Mouse (Mus musculus): ENCODE measurements around the gene Lrrc46.

Lrrc46 gene
- long read RNA-seq, experiment 1 = 0 reads
- long read RNA-seq, experiment 2 = 0 reads

DNA sequence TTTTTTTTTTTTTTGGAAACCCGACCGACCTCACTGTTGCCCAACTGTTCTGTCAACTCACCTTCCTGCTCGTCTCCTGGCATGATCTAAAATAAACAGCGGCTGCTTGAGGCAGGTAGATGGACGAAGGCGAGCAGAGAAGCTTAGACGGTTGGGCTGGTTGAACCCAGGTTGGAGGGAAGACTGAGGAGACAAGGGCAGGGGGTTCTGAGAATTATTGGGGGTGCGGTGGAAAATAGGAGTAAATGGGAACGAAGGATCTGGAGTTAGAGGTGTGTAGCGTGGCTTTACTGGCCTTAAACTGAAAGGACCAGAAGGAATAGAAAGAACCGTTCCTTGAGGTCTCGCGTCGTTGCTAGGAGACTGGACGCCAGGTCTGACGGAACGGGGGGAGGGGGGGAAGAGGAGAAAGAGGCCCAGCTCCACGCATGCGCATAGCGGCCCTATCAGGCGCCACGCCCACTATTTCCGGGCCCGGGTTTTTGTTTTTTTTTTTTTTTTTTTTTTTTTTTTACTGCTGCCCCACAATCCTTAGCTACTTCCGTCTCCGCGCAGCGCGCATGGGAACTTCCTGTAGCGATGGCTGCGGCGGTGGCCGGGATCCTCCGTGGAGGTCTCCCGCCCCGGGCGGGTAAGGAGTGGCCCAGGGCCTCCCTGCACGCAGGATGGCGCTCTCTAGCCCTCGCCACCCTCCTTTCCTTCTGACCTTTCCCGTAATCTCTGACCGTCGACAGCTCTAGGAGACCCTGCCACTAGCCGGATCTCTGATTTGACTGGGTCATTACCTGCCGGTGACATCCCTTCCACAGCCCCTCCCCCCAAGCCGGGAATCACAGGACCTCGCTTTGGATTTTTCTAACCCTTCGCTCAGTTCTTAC, at the start of gene Lrrc46, which contains the start of gene Mrpl10:
Gene Lrrc46 (minus strand): TSS at position 386 of the 878 bp plus-strand sequence.
Gene Mrpl10 (plus strand): TSS at position 539 of the 878 bp plus-strand sequence.
- intact Hi-C loops (cut with DNase I) = no loop called here

DNA sequence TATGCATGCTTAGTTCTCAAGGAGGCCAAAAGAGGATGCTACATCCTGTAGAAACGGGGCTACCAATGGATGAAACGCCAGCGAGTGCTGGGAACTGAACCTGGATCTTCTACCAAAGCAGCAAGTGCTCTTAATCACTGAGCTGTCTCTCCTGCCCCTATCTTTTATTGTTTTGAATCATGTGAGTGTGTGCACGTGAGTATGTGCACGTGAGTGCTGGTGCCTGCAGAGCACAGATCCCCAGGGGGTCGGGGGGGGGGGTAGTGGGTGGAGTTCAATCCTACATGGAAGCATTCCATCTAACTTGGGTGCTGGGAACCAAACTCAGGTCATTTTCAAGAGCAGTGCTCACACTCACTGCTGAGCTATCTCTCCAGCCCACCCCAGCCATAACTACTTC, 45.2 kb upstream of the Lrrc46 start:
- intact Hi-C loops (cut with DNase I) = no loop called here

DNA sequence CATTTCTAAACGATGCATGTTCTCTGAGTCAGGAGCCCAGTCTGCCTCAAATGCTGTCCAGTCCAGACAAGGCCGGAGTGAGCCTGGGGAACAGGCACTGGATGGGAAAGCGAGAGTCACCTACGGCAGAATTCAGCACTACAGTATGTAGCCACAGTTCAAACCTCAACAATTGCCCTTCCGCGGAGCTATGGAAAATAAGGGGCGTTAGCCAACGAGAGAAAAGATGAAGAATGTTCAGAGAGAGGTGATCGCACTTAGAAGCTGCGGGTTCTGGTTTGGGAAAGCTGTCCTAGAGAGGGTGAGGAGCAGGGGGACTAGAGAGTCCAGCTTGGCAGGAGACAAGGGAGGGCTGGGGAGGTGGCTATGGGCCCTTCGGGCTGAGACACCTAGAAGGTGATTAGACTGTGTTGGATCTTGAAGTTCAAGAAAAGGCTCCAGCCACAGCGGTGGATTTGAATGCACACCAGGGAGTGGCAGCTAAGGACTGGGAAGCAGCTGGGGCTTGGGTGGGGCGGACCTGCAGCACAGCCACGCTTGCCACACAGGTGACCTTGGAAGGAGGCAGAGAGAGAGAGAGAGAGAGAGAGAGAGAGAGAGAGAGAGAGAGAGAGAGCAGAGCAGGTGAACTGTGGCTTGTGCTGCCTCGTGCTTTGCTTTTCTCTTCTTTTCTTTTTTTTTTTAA, 43.8 kb upstream of the Lrrc46 start:
- intact Hi-C loops (cut with DNase I) = no loop called here

DNA sequence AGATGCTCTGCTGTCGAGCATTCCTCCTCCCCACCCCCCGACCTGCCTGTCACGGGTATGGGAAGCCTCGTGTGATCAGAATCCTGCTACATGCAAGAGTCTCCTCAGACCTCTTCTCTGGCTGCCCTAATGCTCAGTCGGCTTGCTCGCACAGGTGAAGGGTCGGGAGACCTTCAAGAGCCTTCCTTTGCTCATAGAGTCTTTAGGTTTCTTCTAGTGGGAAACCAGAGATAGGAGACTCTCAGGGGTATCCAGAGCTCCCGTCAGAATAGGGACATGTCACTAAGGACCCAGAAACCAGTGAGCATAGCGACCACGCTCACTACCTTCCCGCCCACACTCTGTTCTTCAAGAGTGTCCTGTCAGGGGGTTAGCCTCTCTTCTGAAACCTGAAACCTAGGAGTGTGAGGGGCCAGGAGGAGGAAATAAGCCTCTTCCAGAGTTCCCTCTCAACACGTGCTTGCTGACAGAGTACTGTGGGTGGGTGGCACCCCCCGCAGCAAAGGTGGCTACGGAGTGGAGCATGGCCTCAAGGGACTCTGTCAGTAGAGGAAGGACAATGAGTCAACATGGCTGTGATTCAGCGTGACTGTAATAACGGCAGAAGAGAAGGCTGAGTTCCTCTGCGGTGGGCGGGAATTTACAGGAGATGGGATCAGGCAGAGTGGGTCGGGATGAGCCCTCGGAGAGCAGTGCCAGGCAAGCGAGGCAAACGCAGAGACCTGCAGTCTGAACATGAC, 42.4 kb upstream of the Lrrc46 start:
- intact Hi-C loops (cut with DNase I) = no loop called here

DNA sequence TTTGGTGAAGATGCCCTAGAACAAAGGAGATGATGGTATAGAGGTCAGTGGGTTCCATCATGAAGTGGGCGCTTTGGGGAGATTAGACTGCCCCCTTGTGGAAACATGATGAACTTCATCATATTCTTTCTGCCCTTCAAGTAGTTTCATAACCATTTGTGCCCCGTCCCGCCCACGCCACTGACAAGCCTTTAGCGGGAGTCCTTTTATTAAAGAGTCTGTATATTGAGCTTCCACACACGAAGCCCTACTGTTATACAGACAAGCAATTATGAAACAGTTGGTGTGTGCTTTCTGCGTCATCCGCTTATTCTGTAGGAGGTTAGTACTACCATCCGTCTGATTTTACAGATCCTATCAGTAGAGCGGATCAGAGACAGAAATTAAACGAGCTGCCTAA, 41.8 kb upstream of the Lrrc46 start:
- intact Hi-C loops (cut with DNase I) = no loop called here

DNA sequence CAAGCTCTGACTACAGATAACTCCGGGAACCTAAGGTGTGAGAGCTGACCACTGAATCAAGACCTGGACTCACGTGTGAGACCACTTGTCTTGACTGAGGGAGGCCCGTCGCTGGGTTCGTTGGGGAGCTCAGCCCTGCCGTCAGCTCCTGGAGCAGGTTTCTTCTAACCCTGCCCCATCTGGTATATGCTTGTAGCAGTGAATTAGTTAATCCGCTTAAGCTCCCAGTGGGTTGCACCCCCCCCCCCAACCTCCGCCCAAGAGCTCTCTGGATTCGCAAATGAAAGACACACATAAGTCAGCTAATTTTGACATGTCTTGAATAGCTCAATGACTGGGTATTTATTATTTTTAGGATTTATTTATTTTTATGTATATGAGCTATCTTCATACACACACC, 39.1 kb upstream of the Lrrc46 start:
- intact Hi-C loops (cut with DNase I) = no loop called here

DNA sequence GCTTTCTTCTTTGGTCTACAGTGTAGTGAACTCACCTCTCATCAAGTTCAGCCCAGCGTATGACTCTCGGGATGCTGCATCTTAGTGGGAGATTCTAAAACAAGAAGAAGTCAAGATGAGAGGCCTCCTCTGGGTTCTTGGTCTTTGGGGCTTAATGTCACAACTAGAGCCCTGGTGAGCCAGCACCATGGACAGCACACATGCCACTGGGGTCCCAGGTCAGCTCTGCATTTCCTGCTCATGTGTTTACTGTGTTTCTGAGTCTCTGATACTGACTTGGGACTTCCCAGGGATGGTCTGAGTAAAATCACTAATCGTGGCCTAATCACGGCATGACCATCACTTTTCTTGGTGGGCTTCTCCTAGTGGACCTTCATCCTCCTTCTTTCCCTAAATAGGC, 37.5 kb upstream of the Lrrc46 start:
- intact Hi-C loops (cut with DNase I) = no loop called here

DNA sequence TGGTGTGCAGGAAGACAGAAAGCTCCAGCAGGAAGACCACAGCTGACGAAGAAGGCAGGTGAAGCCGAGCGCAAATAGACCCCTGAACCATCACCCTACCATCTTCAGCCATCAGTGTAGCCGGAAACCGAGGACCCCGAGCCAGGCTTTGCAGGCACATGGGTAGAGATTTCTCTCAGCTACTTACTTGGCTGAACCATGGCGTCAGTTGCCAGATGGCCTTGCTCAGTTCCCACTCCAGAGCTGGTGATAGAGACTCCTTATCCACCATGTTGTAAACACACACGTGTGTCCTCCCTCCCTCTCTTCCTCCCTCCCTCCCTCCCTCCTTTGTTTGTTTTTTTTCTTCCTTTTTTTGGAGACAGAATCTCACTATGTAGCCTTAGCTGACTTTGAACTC, 33.0 kb upstream of the Lrrc46 start:
- intact Hi-C loops (cut with DNase I) = no loop called here

DNA sequence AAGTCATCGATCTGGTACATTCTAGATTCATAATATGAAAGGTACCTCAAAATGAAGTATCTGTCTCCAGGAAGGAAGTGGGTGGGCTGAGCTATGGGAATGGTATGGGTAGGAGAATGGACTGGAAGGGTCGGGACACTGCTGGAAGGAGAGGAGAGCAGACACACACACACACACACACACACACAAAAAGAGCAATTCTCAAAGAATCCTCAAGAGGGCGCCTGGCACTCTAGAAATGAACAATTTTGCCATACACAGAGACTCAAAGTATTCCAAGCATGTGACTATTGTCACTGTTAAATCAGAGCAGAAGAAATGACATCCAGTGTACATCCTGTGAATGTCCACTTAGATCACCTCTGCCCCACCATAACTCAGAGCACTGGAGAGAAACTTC, 31.3 kb upstream of the Lrrc46 start:
- intact Hi-C loops (cut with DNase I) = no loop called here

DNA sequence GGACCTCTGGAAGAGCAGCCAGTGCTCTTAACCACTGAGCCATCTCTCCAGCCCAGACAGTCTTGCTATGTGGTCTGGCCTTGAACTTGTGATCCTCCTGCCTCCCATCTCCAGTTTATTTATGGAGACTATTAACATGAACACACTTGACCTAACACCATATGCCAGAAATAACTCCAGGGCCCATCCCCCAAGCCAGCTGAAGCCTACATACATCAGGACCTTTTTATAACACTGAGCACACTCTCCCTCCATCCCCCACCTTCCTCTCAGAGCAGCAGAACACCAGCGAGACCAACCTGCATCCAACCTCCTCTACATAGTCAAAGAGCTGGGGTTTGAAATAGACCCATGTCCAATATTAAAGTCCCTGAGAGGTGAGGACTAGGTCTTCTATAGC, 29.9 kb upstream of the Lrrc46 start:
- intact Hi-C loops (cut with DNase I) = no loop called here

DNA sequence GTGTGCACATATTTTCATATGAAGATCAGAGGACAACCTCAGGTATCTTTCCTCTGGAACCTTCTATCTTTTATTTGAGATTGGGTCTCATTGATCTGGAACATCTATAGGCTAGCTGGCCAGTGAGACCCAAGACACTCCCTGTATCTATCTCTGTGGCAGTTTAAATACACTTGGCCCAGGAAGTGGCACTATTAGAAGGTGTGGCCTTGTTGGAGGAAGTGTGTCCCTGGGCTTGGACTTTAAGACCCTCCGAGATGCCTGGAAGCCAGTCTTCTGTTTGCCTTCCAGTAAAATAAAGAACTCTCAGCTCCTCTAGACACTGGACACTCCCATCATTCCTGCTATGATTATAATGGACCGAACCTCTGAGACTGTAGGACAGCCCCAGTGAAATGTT, 28.6 kb upstream of the Lrrc46 start:
- intact Hi-C loops (cut with DNase I) = no loop called here

DNA sequence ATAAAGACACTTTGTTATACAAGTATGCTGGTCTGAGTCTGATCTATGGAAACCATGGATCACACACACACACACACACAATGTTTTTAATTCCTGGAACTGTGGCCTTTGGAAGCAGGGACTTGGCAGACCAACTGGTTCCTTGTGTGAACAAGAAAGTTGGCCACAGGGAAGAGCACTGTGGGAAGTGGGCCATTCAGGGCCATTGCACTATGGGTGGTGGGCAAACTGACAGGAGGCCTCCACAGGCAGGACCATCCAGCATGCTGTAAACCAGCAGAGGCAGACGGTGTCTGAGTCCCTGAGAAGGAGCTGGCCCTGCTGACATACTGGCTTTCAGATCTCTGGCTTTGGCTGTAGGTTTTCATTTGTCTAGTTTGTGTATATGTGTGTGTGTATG, 28.1 kb upstream of the Lrrc46 start:
- intact Hi-C loops (cut with DNase I) = no loop called here

DNA sequence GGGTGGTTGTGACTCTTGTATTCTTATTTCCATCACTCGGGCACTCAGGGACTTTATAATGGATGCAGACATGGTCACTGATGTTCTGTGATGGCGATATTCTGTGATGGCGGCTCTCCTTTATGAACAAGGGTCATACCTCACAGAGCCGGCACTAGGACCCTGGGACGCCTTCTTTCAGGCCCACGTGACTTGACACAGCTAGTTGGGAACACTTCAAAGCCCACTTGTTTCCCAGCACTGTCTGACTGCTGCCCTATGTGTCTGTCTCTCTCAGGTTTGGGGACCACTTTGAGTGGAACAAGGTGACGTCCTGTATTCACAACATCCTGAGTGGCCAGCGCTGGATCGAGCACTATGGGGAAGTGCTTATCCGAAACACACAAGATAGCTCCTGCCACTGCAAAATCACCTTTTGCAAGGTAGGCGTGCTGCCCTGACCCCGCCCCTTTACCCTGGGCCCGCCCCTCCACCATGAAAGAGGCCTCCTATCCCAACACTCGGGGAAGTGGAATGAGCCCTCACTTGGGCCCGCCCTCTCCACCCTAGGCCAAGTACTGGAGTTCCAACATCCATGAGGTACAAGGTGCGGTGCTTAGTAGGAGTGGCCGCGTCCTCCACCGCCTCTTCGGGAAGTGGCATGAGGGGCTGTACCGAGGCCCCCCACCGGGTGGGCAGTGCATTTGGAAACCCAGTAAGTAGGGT, 25.6 kb upstream of the Lrrc46 start:
- intact Hi-C loops (cut with DNase I) = no loop called here

DNA sequence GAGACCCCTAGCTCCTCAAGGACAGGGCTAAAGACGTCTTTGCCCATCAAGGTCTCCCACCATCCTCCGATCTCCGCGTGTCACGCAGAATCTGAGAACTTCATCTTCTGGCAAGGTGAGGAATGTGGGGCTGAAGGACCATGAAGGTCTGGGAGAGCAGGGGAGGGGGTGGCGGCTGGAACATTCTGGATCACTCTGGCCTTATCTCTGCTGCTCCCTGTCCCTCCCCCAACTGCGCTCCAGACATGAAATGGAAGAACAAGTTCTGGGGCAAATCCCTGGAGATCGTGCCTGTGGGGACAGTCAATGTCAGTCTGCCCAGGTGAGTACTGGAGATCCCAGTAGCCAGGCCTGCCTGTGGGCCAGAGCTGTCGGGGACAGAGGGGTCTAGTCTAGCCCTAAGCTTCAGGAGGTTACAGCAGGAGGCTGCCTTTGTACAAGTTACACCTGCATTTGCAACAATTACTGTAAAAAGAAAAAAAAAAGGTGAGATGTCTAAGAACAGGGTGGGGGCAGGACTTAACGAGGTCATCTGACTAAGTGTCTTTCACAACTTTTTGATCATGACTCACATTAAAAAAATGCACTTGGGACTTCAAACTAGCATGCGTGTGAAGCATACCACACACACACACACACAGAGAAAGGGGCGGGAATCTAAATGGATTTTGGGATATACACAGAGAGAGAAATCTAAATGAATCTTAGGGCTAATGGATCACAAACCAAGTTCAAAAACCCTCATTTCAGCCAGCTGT, 24.5 kb upstream of the Lrrc46 start:
- intact Hi-C loops (cut with DNase I) = no loop called here

DNA sequence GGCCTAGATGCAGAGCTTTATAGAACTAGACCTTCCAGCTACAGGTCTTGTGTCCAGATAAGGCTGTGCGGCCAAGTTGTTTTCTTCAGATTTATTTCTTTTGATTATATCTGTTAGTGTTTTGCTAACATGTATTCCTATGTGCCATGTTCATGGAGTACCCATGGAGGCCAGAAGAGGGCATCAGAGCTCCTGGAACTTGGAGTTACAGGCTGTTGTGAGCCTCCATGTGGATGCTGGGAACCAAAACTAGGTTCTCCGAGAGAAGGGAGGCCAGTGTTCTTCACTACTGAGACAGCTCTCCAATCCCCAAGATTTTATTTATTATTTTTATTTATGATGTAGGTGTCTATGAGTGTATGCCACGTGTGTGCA, 22.7 kb upstream of the Lrrc46 start:
- intact Hi-C loops (cut with DNase I) = no loop called here

DNA sequence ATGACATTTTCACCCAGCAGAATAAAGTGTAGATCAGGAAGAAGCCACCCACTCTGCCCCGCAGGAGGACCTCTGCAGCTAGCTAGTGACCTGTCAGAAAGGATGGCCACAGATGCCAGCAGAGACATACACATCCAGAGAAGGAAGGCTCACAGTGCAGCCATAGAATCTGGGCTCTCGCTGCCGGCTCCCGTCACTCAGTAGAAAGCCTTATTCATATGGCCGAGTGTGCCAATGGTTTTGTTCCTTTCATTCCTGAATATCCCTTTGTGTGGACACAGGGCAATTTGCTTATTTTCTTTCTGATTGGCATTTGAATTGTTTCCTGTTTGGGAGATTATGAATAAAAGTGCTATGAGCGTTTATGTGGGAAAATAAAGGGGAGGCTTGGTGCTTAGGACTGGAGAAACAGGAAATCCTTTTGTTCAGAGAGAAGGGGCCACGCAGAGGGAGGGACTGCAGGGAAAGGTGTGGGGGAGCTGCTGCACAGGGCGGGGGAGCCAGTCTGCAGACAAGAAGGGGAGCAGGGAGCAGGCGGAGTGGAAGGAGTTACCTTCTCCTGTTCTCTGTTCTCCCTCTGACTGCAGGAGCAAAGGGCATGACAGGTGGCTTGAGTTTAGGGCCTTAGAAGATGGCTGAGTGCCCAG, 22.2 kb upstream of the Lrrc46 start:
- intact Hi-C loops (cut with DNase I) = no loop called here

DNA sequence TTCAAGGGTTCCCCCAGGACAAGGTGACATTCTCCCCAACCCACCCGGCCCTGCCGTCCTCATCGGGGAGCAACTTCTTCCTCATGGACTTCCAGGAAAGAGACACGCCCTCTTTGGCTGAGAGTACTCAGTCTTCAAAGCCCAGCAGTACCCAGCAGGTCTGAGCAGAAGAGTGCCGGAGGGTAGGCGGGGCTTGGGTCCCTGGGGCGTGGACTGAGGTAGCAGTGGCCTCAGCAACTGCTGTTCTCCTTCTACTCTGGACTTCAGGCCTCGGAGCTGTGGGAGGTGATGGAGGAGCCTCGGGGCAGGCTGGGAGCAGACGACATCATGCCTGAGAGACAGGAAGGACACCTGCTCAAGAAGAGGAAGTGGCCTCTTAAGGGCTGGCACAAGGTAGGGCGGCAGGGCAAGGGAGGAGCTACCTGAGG, 11.0 kb upstream of the Lrrc46 start:
- intact Hi-C loops (cut with DNase I) = no loop called here

DNA sequence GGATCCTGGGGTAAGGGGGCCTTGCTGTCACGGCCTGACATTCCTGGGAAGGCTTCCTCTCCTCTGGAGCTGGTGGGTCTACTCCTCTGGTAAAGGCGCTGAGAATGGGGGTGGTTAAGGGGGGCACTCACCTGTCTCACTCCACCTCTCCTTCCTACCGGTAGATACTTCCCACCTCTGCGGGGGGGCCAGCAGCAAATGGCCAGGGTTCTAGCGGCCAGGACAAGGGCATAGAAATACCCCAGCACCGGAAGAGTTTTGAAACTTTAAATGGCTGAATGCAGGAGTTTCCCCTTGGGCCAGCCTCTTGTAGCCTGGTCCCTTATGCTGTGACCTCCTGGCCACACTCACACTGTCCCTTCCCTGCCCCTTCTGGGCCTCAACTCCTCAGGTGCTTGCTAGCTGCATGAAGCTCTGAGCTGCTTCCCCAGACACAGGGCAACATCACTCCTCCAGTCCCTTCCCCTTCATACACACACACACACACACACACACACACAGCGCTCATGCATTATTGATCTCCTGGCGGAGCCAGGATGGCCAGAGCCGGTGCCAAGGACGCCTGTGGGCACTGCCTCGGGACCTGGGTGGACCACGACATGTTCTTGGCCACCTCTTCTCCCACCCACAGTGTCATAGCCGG, 9.9 kb upstream of the Lrrc46 start:
- intact Hi-C loops (cut with DNase I) = no loop called here

DNA sequence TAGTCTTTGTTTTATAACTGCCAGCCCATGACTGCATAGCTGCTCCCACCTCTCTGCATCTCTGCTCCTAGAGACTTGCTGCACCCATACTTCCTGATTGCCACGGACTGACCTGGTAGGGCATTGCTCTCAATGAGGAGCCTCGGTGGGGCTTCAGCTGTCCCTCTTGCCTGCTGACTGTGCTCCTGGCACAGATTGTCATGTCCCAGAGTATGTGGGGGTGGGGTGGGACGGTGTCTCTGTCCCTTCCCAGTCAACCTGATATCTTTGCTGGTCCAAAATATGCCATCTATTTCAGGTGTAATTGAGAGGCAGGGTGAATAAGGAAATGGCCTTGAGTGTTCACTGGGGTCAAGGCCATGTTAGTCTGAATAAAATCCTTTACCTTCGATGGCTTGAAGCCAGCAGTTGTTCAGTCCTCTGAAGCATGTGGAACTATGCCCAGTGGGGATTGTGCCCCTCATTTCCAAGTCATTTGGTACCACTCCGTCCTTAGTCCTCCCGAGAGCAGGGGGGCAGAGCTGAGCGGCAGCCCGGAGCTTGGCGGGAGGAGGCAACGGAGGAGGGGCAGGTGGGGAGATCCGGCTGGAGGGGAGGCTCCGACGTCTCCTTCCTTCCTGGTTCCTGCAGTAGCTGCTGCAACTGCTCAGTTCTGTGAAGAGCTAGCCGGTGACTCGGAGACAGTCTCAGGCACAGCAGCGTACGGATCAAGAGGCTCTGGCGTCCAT, 9.2 kb upstream of the Lrrc46 start, which contains the start of gene Osbpl7:
Gene Osbpl7 (plus strand): TSS at position 413 of the 728 bp plus-strand sequence.
- intact Hi-C loops (cut with DNase I) = no loop called here
